ENCODE assay signal across 8 mouse cellular contexts in genomic region chr12:105718616-105719015, GRCm38 (mm10). TPM values are rescaled to one million over a fixed set of nuclear protein-coding genes. Genes with fewer than 3 reads are reported as not detected.
DNase-seq lines count a peak whose midpoint lies in the region; ATAC-seq and TF ChIP-seq lines count a peak whose summit lies in the region.

No protein-coding gene starts in this region.

- TF ChIP-seq CTCF in lung, postnatal 0 days (IDR thresholded peaks at IDR 0.05), result no peak

- no peak for DNase-seq in lung, postnatal 0 days (ENCODE audit: low spot score)
- DNase-seq in adrenal gland, adult 2 months, result peak; percentile 37
- DNase-seq in embryonic facial prominence, embryonic 14.5 days (ENCODE audit: low spot score), result peak; percentile 18
- DNase-seq in kidney, adult 8-10 months, result peak; percentile 12 to 22
- DNase-seq in liver, embryonic 11.5 days (ENCODE audit: low spot score), result no peak
- DNase-seq in splenic B cell, adult 2 months (ENCODE audit: low read depth, low spot score), result peak; percentile 25

- H3K9me3 ChIP-seq in lung, embryonic 15.5 days, result no peaks in the 10 kb centered on the region
- H3K9me3 ChIP-seq in lung, postnatal 0 days (ENCODE audit: low read length), result no peaks in the 10 kb centered on the region
- H3K9me3 ChIP-seq in embryonic facial prominence, embryonic 14.5 days (ENCODE audit: control insufficient read depth, low read length), result no peaks in the 10 kb centered on the region
- H3K9me3 ChIP-seq in liver, embryonic 11.5 days (ENCODE audit: control insufficient read depth, low read length), result no peaks in the 10 kb centered on the region

- no peak overlapping the region for H3K27ac ChIP-seq in lung, embryonic 15.5 days
- H3K27ac ChIP-seq in lung, postnatal 0 days (ENCODE audit: low read length), result no peak overlapping the region
- no peak overlapping the region for H3K27ac ChIP-seq in embryonic facial prominence, embryonic 14.5 days (replicated peaks; ENCODE audit: low read depth, low read length)
- no peak overlapping the region for H3K27ac ChIP-seq in liver, embryonic 11.5 days (ENCODE audit: low read depth, low read length)

- TF ChIP-seq EP300 in lung, postnatal 0 days (IDR thresholded peaks at IDR 0.05), result no peak

- H3K9ac ChIP-seq in lung, embryonic 15.5 days, result no peak overlapping the region
- no peak overlapping the region for H3K9ac ChIP-seq in lung, postnatal 0 days (replicated peaks; ENCODE audit: low read depth)
- H3K9ac ChIP-seq in embryonic facial prominence, embryonic 14.5 days (ENCODE audit: low read depth, low read length), result no peak overlapping the region
- H3K9ac ChIP-seq in liver, embryonic 11.5 days (ENCODE audit: low read depth, low read length), result 0 out of 2 replicates have a peak overlapping the region, but pooled peaks have one; percentile 14

- no peaks in the 10 kb centered on the region for H3K4me1 ChIP-seq in lung, embryonic 15.5 days
- no peaks in the 10 kb centered on the region for H3K4me1 ChIP-seq in lung, postnatal 0 days (ENCODE audit: insufficient read depth, low read depth, low read length)
- H3K4me1 ChIP-seq in embryonic facial prominence, embryonic 14.5 days (ENCODE audit: control insufficient read depth, insufficient read depth, low read length), result no peaks in the 10 kb centered on the region
- peaks cover 7% of the 10 kb centered on the region; the same call in 1 of the 2 replicates for H3K4me1 ChIP-seq in liver, embryonic 11.5 days (replicated peaks; ENCODE audit: control insufficient read depth, insufficient read depth, low read length)

- no peak overlapping the region for H3K4me3 ChIP-seq in lung, embryonic 15.5 days
- H3K4me3 ChIP-seq in lung, postnatal 0 days (ENCODE audit: low read depth, low read length), result no peak overlapping the region
- H3K4me3 ChIP-seq in embryonic facial prominence, embryonic 14.5 days (ENCODE audit: low read depth, low read length), result no peak overlapping the region
- peak overlapping the region; percentile 23 for H3K4me3 ChIP-seq in liver, embryonic 11.5 days (ENCODE audit: low read depth, low read length)

- no peaks in the 10 kb centered on the region; the same call in 1 of the 2 replicates for H3K27me3 ChIP-seq in lung, embryonic 15.5 days
- no peaks in the 10 kb centered on the region for H3K27me3 ChIP-seq in lung, postnatal 0 days (replicated peaks; ENCODE audit: insufficient read depth, low read length)
- H3K27me3 ChIP-seq in embryonic facial prominence, embryonic 14.5 days (replicated peaks; ENCODE audit: control insufficient read depth, insufficient read depth, low read length), result no peaks in the 10 kb centered on the region
- H3K27me3 ChIP-seq in liver, embryonic 11.5 days (replicated peaks; ENCODE audit: control insufficient read depth, insufficient read depth, low read length), result no peaks in the 10 kb centered on the region
- H3K27me3 ChIP-seq in splenic B cell, adult 2 months (ENCODE audit: control insufficient read depth, insufficient read depth, low read length, poor library complexity, severe bottlenecking), result no peaks in the 10 kb centered on the region

- no peak for ATAC-seq in lung, embryonic 15.5 days (ENCODE audit: borderline replicate concordance, extremely low read depth, low FRiP score, low TSS enrichment)
- no peak for ATAC-seq in lung, postnatal 0 days
- 0 out of 2 replicates have a peak, but pooled peaks have one; percentile 33 for ATAC-seq in embryonic facial prominence, embryonic 14.5 days (ENCODE audit: low read depth)
- ATAC-seq in liver, embryonic 11.5 days (replicated peaks; ENCODE audit: low FRiP score), result peak; percentile 80
- no peak for ATAC-seq in granulocyte monocyte progenitor cell, adult 5-6 weeks (replicated peaks; ENCODE audit: poor library complexity, severe bottlenecking)

- 59% methylated on average over 17 of the region's 17 CpGs for WGBS in lung, embryonic 15.5 days
- WGBS in lung, postnatal 0 days, result 65% methylated on average over 17 of the region's 17 CpGs
- 68% methylated on average over 17 of the region's 17 CpGs for WGBS in embryonic facial prominence, embryonic 14.5 days
- WGBS in liver, embryonic 11.5 days, result 55% methylated on average over 17 of the region's 17 CpGs

- H3K36me3 ChIP-seq in lung, embryonic 15.5 days, result no peaks in the 10 kb centered on the region
- no peaks in the 10 kb centered on the region for H3K36me3 ChIP-seq in lung, postnatal 0 days (ENCODE audit: insufficient read depth, low read length)
- H3K36me3 ChIP-seq in embryonic facial prominence, embryonic 14.5 days (ENCODE audit: control insufficient read depth, insufficient read depth, low read length), result no peaks in the 10 kb centered on the region
- no peaks in the 10 kb centered on the region for H3K36me3 ChIP-seq in liver, embryonic 11.5 days (ENCODE audit: control insufficient read depth, insufficient read depth, low read length)
- no peaks in the 10 kb centered on the region for H3K36me3 ChIP-seq in splenic B cell, adult 2 months (ENCODE audit: control insufficient read depth, insufficient read depth, low read length, poor library complexity, severe bottlenecking)

- peak overlapping the region; percentile 23; the same call in 1 of the 2 replicates for H3K4me2 ChIP-seq in lung, embryonic 15.5 days
- H3K4me2 ChIP-seq in lung, postnatal 0 days (replicated peaks; ENCODE audit: low read depth, low read length), result no peak overlapping the region
- peak overlapping the region; percentile 33 for H3K4me2 ChIP-seq in embryonic facial prominence, embryonic 14.5 days (ENCODE audit: low read depth, low read length)
- peak overlapping the region; percentile 52 for H3K4me2 ChIP-seq in liver, embryonic 11.5 days

RNA-seq across cellular contexts. Expression of gene Ak7, which starts 12.8 kb away (rescaled TPM):
- 1.0 and 1.1 TPM in 2 replicates for polyA plus RNA-seq in lung, embryonic 15.5 days (2015; fragmentation: Nextera tagmentation; extraction: Ambion mirVana)
- polyA plus RNA-seq in lung, postnatal 0 days (2015; fragmentation: Nextera tagmentation; extraction: Ambion mirVana), result 3.2 and 5.1 TPM in 2 replicates
- total RNA-seq in adrenal gland, adult 2 months (2021), result under 1 TPM; 0.12 to 0.48 TPM
- 0.02 TPM in 1 of 2 replicates, not detected in the other for polyA plus RNA-seq in adrenal gland, adult 2 months (2012; rRNA removed)
- polyA plus RNA-seq in embryonic facial prominence, embryonic 14.5 days (2014; fragmentation: Nextera tagmentation; extraction: Ambion mirVana), result 0.29 and 1.3 TPM in 2 replicates
- polyA plus RNA-seq in liver, embryonic 11.5 days (2014; fragmentation: Nextera tagmentation; extraction: Ambion mirVana), result 0.10 TPM in 1 of 2 replicates, not detected in the other
- 0.21 TPM in 1 of 2 replicates, not detected in the other for total RNA-seq in granulocyte monocyte progenitor cell, adult 5-6 weeks (2014; fragmentation: Nextera tagmentation)
- not detected in 2 replicates for total RNA-seq in granulocyte monocyte progenitor cell, adult 5-6 weeks (2017)

RNA-seq across cellular contexts. Expression of gene Atg2b, which starts 33.6 kb away (rescaled TPM):
- 10.6 and 11.5 TPM in 2 replicates for polyA plus RNA-seq in lung, embryonic 15.5 days (2015; fragmentation: Nextera tagmentation; extraction: Ambion mirVana)
- 6.4 and 7.5 TPM in 2 replicates for polyA plus RNA-seq in lung, postnatal 0 days (2015; fragmentation: Nextera tagmentation; extraction: Ambion mirVana)
- total RNA-seq in adrenal gland, adult 2 months (2021), result 10 to 100 TPM; 22.7 to 28.9 TPM
- 12.7 and 14.4 TPM in 2 replicates for polyA plus RNA-seq in adrenal gland, adult 2 months (2012; rRNA removed)
- polyA plus RNA-seq in embryonic facial prominence, embryonic 14.5 days (2014; fragmentation: Nextera tagmentation; extraction: Ambion mirVana), result 16.5 and 17.5 TPM in 2 replicates
- polyA plus RNA-seq in liver, embryonic 11.5 days (2014; fragmentation: Nextera tagmentation; extraction: Ambion mirVana), result 26.3 and 28.2 TPM in 2 replicates
- total RNA-seq in granulocyte monocyte progenitor cell, adult 5-6 weeks (2014; fragmentation: Nextera tagmentation), result 38.3 and 40.6 TPM in 2 replicates
- total RNA-seq in granulocyte monocyte progenitor cell, adult 5-6 weeks (2017), result 18.9 and 21.2 TPM in 2 replicates

RNA-seq across cellular contexts. Expression of gene Gskip, which starts 34.0 kb away (rescaled TPM):
- polyA plus RNA-seq in lung, embryonic 15.5 days (2015; fragmentation: Nextera tagmentation; extraction: Ambion mirVana), result 28.4 and 29.7 TPM in 2 replicates
- 26.5 and 27.7 TPM in 2 replicates for polyA plus RNA-seq in lung, postnatal 0 days (2015; fragmentation: Nextera tagmentation; extraction: Ambion mirVana)
- total RNA-seq in adrenal gland, adult 2 months (2021), result 10 to 100 TPM; 16.5 to 21.5 TPM
- polyA plus RNA-seq in adrenal gland, adult 2 months (2012; rRNA removed), result 4.3 and 4.4 TPM in 2 replicates
- 27.9 and 29.7 TPM in 2 replicates for polyA plus RNA-seq in embryonic facial prominence, embryonic 14.5 days (2014; fragmentation: Nextera tagmentation; extraction: Ambion mirVana)
- 27.5 and 28.4 TPM in 2 replicates for polyA plus RNA-seq in liver, embryonic 11.5 days (2014; fragmentation: Nextera tagmentation; extraction: Ambion mirVana)
- total RNA-seq in granulocyte monocyte progenitor cell, adult 5-6 weeks (2014; fragmentation: Nextera tagmentation), result 12.5 and 16.3 TPM in 2 replicates
- total RNA-seq in granulocyte monocyte progenitor cell, adult 5-6 weeks (2017), result 10.4 and 15.7 TPM in 2 replicates

Comparison
In these comparisons a context has a peak if more than half of its experiments do, and no peak if none do; other contexts are left out.
1. ATAC-seq: peak in embryonic facial prominence, embryonic 14.5 days (single experiment) and liver, embryonic 11.5 days (single experiment); none in lung, embryonic 15.5 days (single experiment), lung, postnatal 0 days (single experiment) and granulocyte monocyte progenitor cell, adult 5-6 weeks (single experiment).
2. DNase-seq: peak in adrenal gland, adult 2 months (single experiment), embryonic facial prominence, embryonic 14.5 days (single experiment), kidney, adult 8-10 months (2 of 2) and splenic B cell, adult 2 months (single experiment); none in lung, postnatal 0 days (single experiment) and liver, embryonic 11.5 days (single experiment).